Mouse (Mus musculus): Measurements from ENCODE around the gene Mapt. TPM values are rescaled to one million over a fixed set of nuclear protein-coding genes. Genes with fewer than 3 reads are reported as not detected.
A peak's percentile ranks its signal among the peaks of the same experiment; 100 is the strongest.
"Not testable (repeated sequence)": the region's sequence is repeated elsewhere in the genome, so short reads cannot be mapped to it uniquely, and the experiment has no call there.

Gene Mapt
- polyA plus RNA-seq, 1 experiment from 2014 or later, result 718 TPM

DNA sequence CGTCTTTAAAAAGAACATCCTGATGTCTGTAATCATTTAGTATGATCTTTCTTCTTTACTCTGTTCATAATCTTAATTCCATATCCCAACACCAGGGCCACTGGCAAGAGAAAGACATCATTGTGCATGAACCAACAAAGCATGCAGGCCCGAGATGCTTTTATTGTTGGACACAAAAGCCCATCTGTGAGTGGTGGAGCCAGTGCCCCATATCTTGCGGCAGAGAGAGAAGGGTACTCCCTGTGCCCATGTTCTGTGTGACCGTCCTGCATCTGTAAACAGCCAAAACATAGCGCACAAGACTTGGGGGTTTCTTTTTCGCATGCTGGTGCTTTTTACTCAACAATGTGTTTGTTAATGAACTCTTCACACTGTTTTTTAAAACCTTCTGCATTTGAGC, 19.9 kb upstream of the Mapt start:
- Histone ChIP-seq H3K27ac (replicated peaks) (no peak overlapping the region), H3K4me3 (no peak overlapping the region), H3K27me3 (no peaks in the 10 kb centered on the region), H3K9ac (replicated peaks) (no peak overlapping the region), H3K9me3 (no peaks in the 10 kb centered on the region), H3K4me2 (replicated peaks) (no peak overlapping the region), H3K36me3 (no peaks in the 10 kb centered on the region), H3K4me1 (no peaks in the 10 kb centered on the region)
- no peak for ATAC-seq (replicated peaks)
- WGBS, result 75% methylated on average over 6 of the region's 6 CpGs

DNA sequence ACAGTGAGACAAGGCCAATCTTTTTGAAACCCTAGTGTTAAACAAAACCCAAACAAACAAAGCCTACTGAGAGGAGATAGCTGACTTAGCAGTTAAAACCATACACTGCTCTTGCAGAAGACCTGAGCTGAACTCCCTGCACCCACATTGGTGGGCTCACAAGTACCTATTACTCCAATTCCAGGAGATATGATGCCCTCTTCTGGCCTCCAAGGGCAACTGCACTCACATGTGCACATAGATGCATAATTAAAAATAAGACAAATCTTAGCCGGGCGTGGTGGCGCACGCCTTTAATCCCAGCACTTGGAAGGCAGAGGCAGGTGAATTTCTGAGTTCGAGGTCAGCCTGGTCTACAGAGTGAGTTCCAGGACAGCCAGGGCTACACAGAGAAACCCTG, 17.1 kb upstream of the Mapt start:
- not testable (repeated sequence) for H3K9ac ChIP-seq (replicated peaks); H3K4me3 ChIP-seq; H3K4me2 ChIP-seq (replicated peaks); ATAC-seq (replicated peaks); H3K9me3 ChIP-seq; H3K36me3 ChIP-seq; H3K4me1 ChIP-seq; H3K27me3 ChIP-seq; H3K27ac ChIP-seq (replicated peaks)
- 100% methylated on average over 5 of the region's 5 CpGs for WGBS

DNA sequence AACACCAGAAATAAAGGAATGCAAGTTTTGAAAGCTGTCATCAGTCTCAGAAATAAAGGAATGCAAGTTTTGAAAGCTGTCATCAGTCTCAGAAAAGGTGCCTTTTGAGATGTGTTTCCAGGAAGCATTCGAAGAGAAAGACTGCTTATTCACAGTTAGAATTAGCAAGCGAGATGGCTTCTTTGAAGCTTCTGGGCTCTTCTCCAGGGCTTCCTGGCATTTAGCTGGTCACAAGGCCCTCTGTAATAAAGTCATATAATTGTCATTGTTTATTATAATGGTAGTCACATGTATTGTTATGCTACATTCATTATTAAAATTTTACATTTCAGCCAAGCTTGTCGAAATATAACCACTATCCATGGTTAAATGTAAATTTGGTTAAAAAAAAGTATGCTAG, 13.1 kb upstream of the Mapt start:
- Histone ChIP-seq H3K9me3 (no peaks in the 10 kb centered on the region), H3K4me1 (no peaks in the 10 kb centered on the region; the same call in 1 of the 2 replicates), H3K4me2 (replicated peaks) (no peak overlapping the region), H3K4me3 (no peak overlapping the region), H3K27ac (replicated peaks) (no peak overlapping the region), H3K9ac (replicated peaks) (no peak overlapping the region), H3K27me3 (no peaks in the 10 kb centered on the region), H3K36me3 (no peaks in the 10 kb centered on the region)
- 44% methylated on average over 3 of the region's 3 CpGs for WGBS
- no peak for ATAC-seq (replicated peaks)

DNA sequence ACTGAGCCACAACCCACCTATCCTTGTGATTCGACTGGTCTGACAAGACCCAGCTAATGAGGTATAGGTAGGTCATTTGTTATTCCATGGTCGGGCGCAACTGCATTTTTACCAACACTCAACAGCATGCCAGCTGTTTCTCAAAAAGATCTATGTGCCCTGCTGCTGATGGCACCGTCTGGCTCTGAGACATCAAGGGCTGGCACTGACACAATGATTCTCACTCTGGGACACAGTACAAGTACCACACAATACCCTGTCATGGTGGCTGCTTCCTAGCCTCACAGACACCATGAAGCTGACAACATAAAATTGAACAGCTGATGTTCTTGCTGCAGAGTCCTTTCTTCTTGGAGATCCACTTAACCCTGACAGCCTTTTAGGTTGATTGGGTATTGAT, 10.9 kb upstream of the Mapt start:
- Histone ChIP-seq H3K4me2 (replicated peaks) (no peak overlapping the region), H3K9me3 (no peaks in the 10 kb centered on the region), H3K4me1 (no peaks in the 10 kb centered on the region; the same call in 1 of the 2 replicates), H3K9ac (replicated peaks) (no peak overlapping the region), H3K36me3 (no peaks in the 10 kb centered on the region), H3K27ac (replicated peaks) (no peak overlapping the region), H3K4me3 (no peak overlapping the region), H3K27me3 (no peaks in the 10 kb centered on the region)
- 80% methylated on average over 4 of the region's 4 CpGs for WGBS
- no peak for ATAC-seq (replicated peaks)

DNA sequence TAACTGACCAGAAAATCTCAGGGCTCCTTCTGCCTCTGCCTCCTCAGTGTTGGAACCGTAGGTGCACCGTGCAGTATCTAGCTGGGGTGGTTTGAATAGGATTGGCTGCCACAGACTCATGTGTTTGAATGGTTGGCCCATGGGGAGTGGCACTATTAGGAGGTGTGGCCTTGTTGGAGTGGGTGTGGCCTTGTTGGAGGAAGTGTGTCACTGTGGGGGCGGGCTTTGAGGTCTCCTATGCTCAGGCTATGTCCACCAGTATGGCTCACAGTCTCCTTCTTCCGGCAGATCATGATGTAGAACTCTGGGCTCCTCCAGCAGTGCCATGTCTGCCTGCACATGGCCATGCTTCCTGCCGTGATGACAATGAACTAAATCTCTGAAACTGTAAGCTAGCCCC, 9.4 kb upstream of the Mapt start:
- Histone ChIP-seq H3K27me3 (no peaks in the 10 kb centered on the region), H3K9ac (replicated peaks) (no peak overlapping the region), H3K36me3 (no peaks in the 10 kb centered on the region), H3K4me1 (no peaks in the 10 kb centered on the region; the same call in 1 of the 2 replicates), H3K27ac (replicated peaks) (no peak overlapping the region), H3K4me2 (replicated peaks) (no peak overlapping the region), H3K4me3 (no peak overlapping the region), H3K9me3 (no peaks in the 10 kb centered on the region)
- ATAC-seq (replicated peaks), result no peak
- WGBS, result 80% methylated on average over 5 of the region's 5 CpGs

DNA sequence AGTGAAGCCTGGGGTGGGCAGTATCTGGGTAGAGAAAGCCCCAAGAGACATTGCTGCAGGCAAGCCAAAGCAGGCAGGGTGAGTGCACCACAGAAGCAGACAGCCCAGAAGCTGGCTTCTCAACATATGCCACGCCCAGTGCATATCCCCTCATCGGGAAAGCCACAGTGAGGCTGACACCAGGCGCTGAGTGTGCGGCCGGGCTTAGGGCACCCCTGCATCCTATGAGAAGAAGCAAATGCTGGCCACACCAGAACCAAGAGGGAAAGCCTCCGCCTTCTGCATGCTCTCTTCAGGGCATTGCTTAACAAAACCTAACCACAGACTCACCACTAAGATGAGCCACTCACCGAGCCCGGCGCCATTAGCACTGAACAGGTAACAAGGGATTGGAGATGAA, 7.9 kb upstream of the Mapt start:
- Histone ChIP-seq H3K27me3 (no peaks in the 10 kb centered on the region), H3K27ac (replicated peaks) (no peak overlapping the region), H3K4me3 (no peak overlapping the region), H3K4me1 (no peaks in the 10 kb centered on the region), H3K4me2 (replicated peaks) (no peak overlapping the region), H3K9ac (replicated peaks) (no peak overlapping the region), H3K9me3 (no peaks in the 10 kb centered on the region), H3K36me3 (no peaks in the 10 kb centered on the region)
- ATAC-seq (replicated peaks), result no peak
- WGBS, result 90% methylated on average over 9 of the region's 9 CpGs

DNA sequence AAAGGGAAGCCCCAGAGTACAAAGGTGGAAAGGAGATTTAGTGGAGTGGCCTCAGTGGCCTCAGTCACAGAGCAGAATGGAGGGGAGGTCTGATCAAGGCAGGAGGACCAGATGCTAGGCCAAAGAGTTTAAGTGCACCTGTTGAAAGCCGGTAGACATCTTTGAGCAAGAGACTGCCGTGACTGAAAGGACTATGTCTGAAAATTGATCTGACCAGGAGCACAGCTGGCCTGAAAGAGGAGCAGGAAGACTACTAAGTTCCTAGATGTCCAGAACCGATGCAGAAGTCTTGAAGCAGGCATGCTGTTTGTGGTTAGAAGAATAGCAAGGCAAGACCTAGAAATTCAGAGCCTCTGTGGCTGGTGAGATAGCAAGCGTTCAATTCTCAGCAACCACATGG, 1.8 kb upstream of the Mapt start:
- WGBS, result 77% methylated on average over 4 of the region's 4 CpGs
- ATAC-seq (replicated peaks), result no peak
- H3K4me2 ChIP-seq (replicated peaks), result no peak overlapping the region
- H3K9ac ChIP-seq (replicated peaks), result no peak overlapping the region
- no peaks in the 10 kb centered on the region for H3K9me3 ChIP-seq
- no peaks in the 10 kb centered on the region for H3K27me3 ChIP-seq
- H3K36me3 ChIP-seq, result no peaks in the 10 kb centered on the region
- H3K4me1 ChIP-seq, result peaks cover 19% of the 10 kb centered on the region
- no peak overlapping the region for H3K27ac ChIP-seq (replicated peaks)
- no peak overlapping the region for H3K4me3 ChIP-seq

DNA sequence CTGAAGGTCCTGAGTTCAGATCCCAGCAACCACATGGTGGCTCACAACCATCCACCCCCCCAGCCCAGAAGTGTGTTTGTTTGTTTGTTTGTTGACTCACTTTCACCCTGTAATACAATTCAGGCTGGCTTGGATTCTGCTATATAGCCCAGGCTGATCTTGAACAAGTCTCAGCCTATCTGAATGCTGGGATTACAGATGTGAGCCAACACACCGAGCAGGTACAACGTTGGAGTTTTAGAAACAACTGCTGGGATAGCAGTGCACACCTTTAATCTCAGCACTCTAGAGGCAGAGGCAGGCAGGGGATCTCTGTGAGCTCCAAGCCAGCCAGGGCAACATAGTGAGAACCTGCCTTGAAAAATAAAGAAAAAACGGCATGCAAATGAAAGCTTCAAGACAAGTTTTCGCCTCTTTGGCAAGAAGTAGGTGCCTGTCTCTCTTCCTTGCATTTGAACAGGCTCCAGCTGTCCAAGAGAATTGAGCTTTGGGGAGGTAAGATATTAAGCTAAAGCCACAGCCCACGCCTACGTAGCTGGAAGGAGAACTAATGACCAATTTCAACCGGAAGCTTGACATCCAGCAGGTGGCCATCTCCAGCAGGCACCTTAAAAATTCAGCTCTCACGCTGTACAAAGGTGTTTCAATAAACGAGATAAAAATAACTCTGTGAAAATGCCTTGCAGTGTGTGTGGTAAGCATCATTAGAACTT, 968 bp upstream of the Mapt start:
- Histone ChIP-seq H3K27me3 (no peaks in the 10 kb centered on the region), H3K9me3 (no peaks in the 10 kb centered on the region), H3K4me1 (peaks cover 27% of the 10 kb centered on the region), H3K4me2 (replicated peaks) (peak overlapping the region; percentile 80), H3K36me3 (no peaks in the 10 kb centered on the region), H3K4me3 (peak overlapping the region; percentile 72), H3K27ac (replicated peaks) (peak overlapping the region; percentile 97), H3K9ac (replicated peaks) (peak overlapping the region; percentile 92)
- no peak for ATAC-seq (replicated peaks)
- WGBS, result 11% methylated on average over 9 of the region's 9 CpGs

DNA sequence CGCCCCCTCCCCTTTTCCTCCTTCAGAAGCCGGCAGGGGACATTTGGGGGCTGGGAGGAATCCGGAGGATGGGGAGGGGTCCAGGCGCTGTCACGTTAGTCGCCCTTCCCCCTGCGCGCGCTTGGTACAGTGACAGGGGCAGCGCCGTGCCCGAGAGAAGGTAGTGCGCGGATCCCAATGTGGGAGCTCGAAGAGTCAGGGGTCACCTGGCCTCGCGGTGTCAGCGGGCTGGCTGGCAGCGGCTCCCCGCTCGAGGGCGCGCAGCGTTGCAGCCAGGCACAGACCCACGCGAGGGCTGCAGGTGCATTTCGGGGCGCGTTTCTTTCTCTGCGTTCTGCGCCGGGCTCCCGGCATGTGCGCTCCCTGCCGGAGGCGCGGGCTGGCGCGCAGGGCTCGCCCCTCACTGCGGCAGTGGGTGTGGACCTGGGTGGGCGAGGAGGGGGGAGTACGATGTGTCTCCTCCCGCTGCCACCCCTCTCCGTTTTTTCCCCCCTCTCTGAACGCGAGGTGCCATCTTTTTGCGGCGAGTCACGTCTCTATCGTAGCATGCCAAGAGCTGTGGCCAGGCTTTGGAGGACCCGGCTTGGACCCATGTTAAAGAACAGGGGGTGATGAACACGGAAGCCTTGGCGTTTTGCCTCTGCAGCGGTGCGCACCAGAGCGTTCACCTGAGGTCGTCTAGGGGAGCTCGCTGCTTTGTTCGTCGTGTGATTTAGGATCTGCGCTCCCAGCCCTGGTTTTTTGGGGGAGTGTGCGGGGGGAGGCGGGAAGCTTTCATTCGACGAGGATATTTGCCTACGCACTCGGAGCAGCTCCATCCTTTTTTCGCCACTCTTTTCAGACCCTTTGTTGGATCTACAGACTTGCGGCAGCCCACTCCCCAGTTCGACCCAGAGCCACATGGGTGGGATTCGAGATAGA, 1.2 kb downstream of the Mapt start:
- no peaks in the 10 kb centered on the region for H3K9me3 ChIP-seq
- peak; percentile 65 for ATAC-seq (replicated peaks)
- H3K27me3 ChIP-seq, result no peaks in the 10 kb centered on the region
- peak overlapping the region; percentile 80 for H3K4me2 ChIP-seq (replicated peaks)
- WGBS, result under 1% methylated on average over 69 of the region's 72 CpGs
- peak overlapping the region; percentile 72 for H3K4me3 ChIP-seq
- peaks cover 48% of the 10 kb centered on the region for H3K4me1 ChIP-seq
- H3K27ac ChIP-seq (replicated peaks), result peak overlapping the region; percentile 97
- peak overlapping the region; percentile 92 for H3K9ac ChIP-seq (replicated peaks)
- H3K36me3 ChIP-seq, result no peaks in the 10 kb centered on the region

DNA sequence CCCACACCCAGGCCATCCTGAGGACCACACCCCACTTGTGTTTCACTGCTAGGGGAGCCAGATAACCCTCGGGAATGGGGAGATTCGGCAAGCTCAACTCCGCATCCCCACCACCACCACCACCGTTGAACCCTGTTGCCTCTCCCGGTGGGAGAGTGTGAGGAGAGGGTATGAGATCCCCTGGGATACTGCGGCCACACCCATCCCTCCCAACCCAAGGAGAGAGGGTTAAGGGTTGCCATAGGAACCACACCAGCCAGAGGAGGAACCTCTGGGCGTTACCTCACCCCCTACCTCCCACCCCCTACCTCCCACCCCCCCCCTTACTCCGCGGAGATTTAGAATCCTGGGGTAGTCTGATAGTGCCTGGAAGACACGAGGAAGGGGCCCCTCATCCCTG, 1.9 kb downstream of the Mapt start:
- Histone ChIP-seq H3K36me3 (no peaks in the 10 kb centered on the region), H3K9me3 (no peaks in the 10 kb centered on the region), H3K4me3 (peak overlapping the region; percentile 72), H3K4me1 (peaks cover 55% of the 10 kb centered on the region), H3K27me3 (no peaks in the 10 kb centered on the region), H3K4me2 (replicated peaks) (peak overlapping the region; percentile 80), H3K27ac (replicated peaks) (peak overlapping the region; percentile 97), H3K9ac (replicated peaks) (peak overlapping the region; percentile 92)
- WGBS, result under 1% methylated on average over 10 of the region's 10 CpGs
- ATAC-seq (replicated peaks), result 0 out of 2 replicates have a peak, but pooled peaks have one; percentile 0

DNA sequence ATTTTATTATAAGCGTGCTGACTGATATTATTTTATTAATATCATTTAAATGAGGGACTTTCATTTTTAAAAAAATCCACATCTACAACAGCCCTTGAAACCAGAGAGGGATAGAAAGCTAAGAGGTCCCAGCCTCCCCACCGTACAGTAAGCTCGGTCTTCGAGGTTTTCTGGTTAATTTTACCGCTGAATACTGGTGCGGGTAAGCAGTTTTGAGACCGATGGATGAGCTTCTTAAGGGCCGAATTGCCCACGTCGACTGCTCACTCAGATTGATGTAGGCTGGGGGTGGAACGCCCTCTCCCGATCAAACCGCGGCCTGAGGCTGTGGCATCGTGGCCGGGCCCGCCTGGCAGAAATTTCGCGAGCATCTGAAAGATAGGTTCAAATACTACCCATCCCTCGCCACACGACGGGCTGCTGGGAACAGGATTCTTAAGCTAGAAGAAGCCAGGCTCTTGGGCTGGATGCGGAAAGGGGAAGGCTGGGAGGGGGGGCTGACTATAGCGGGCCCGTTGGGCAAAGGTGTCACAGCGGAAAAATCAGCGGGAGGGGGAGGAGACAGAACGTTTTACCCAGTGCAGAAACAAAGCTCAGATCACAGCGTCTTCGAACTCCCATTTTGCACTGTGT, 2.5 kb downstream of the Mapt start:
- H3K27me3 ChIP-seq, result no peaks in the 10 kb centered on the region
- H3K4me1 ChIP-seq, result peaks cover 60% of the 10 kb centered on the region
- peak overlapping the region; percentile 72 for H3K4me3 ChIP-seq
- H3K4me2 ChIP-seq (replicated peaks), result peak overlapping the region; percentile 80
- no peaks in the 10 kb centered on the region for H3K9me3 ChIP-seq
- no peak for ATAC-seq (replicated peaks)
- H3K27ac ChIP-seq (replicated peaks), result peak overlapping the region; percentile 97
- peak overlapping the region; percentile 92 for H3K9ac ChIP-seq (replicated peaks)
- 1% methylated on average over 30 of the region's 30 CpGs for WGBS
- no peaks in the 10 kb centered on the region for H3K36me3 ChIP-seq

DNA sequence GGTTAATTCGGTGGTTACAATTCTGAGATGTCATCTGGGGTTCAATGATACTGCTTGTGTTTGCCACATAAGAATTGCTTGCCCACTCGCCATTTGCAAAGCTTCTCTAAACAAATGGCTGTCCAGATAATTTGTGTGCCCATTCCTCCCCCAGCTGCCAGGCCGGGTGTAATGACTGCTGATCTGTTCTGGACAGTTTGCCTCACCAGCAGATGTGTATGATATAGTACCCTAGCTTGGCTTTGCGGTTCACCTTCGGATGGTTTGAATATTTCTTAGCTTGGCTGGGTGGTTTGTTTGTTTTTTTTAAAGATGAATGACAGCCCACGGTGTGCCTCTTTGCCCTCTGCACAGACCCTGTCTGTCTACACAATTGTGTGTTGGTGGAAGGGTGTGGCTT, 3.5 kb downstream of the Mapt start:
- Histone ChIP-seq H3K27me3 (no peaks in the 10 kb centered on the region), H3K27ac (replicated peaks) (0 out of 2 replicates have a peak overlapping the region, but pooled peaks have one; percentile 97), H3K36me3 (no peaks in the 10 kb centered on the region), H3K4me3 (peak overlapping the region; percentile 72), H3K4me1 (peaks cover 60% of the 10 kb centered on the region), H3K4me2 (replicated peaks) (peak overlapping the region; percentile 80), H3K9ac (replicated peaks) (peak overlapping the region; percentile 92), H3K9me3 (no peaks in the 10 kb centered on the region)
- ATAC-seq (replicated peaks), result no peak
- 51% methylated on average over 6 of the region's 6 CpGs for WGBS

Data from forebrain, embryonic 15.5 days (tissue).